Mouse (Mus musculus) hindbrain, embryonic 12.5 days (tissue): Measurements from ENCODE around the gene Grrp1. TPM values are rescaled to one million over a fixed set of nuclear protein-coding genes. Genes with fewer than 3 reads are reported as not detected.

Experiments used
- ATAC-seq: fragments of 200-750 bp; cut with Nextera tagmentation; 2 replicates; pipeline ENCODE4 v1.8.0; 2017; ENCODE audit warnings: moderate TSS enrichment; ENCODE audit not compliant: low FRiP score
- H3K27ac ChIP-seq: fragments of 300-500 bp; sonication (generic); 2 replicates; pipeline ENCODE4 v1.5.1; 2016; ENCODE audit warnings: mild to moderate bottlenecking
- H3K27me3 ChIP-seq: fragments of 300-500 bp; sonication (generic); 2 replicates; pipeline ENCODE4 v1.6.1; 2016; ENCODE audit warnings: mild to moderate bottlenecking
- H3K36me3 ChIP-seq: fragments of 300-500 bp; sonication (generic); 2 replicates; pipeline ENCODE4 v1.6.1; 2016; ENCODE audit warnings: mild to moderate bottlenecking
- H3K4me1 ChIP-seq: fragments of 300-500 bp; sonication (generic); 2 replicates; pipeline ENCODE4 v1.6.1; 2016
- H3K4me2 ChIP-seq: fragments of 300-500 bp; sonication (generic); replicated peaks from 2 replicates; pipeline ENCODE4 v1.6.1; 2016; ENCODE audit warnings: mild to moderate bottlenecking
- H3K4me3 ChIP-seq: fragments of 300-500 bp; sonication (generic); 2 replicates; pipeline ENCODE4 v1.5.1; 2016; ENCODE audit warnings: mild to moderate bottlenecking
- H3K9ac ChIP-seq: fragments of 300-500 bp; sonication (generic); 2 replicates; pipeline ENCODE4 v1.6.1; 2016; ENCODE audit warnings: mild to moderate bottlenecking, moderate library complexity
- H3K9me3 ChIP-seq: fragments of 300-500 bp; sonication (generic); replicated peaks from 2 replicates; pipeline ENCODE4 v1.6.1; 2016; ENCODE audit warnings: mild to moderate bottlenecking
- WGBS: fragments of 180-500 bp; shearing (Covaris S2); methylation state at CpG from one replicate; pipeline ENCODE4 v1.1.7; 2016; 5-methylcytosine and 5-hydroxymethylcytosine counted together
- polyA plus RNA-seq: library from polyadenylated mRNA; unstranded; fragments of >200 nt; fragmentation: Nextera tagmentation; extraction: Ambion mirVana; gene quantifications from 2 replicates; pipeline ENCODE4 v1.2.1, GENCODE M21; 2016

The Grrp1 gene
- polyA plus RNA-seq, 1 experiment from 2014 or later = 8.5 TPM

DNA sequence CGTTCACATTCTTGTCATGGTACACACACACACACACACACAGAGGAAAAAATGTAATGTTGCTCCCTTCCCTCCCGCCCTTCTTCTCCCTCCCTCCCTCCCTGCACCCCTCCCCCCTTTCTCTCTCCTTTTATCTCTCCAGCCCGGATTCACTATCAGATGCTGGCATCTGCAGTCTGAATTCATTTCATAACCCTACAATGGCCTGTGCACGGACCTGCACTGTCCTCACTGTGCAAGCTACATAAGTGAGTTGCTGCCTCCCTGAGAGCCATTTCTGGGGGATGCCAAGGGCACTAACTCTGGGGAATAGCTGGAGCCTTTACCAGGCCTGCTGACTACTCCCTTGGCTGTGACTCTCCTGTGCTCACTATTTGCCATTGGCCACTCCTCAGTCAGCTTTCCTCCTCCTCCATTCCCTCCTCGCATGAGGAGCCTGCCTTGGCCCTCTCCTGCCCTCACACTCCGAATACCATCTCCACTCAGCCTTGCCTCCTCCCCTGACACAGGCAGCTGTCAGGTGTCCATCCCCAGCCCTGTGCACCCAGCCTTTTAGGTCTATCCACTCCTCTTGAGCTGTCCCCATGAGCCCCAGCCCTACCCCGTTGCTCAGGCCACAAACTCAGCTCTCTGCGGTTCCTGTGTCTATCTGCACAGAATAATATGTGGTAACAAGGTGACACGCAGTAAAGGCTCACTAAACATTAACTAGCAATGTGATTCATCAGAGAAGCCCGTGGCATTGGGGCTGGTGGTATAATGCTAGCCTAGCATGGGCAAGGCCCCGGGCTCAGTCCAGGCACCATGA is 30.9 kb downstream of the Grrp1 start:
- Histone ChIP-seq H3K27me3 (0 out of 2 replicates have a peak, but pooled peaks cover 2% of the 10 kb centered on the region), H3K9ac (no peak overlapping the region), H3K4me3 (no peak overlapping the region), H3K27ac (no peak overlapping the region), H3K9me3 (no peaks in the 10 kb centered on the region), H3K4me1 (no peaks in the 10 kb centered on the region), H3K36me3 (no peaks in the 10 kb centered on the region), H3K4me2 (no peak overlapping the region)
- WGBS = 59% methylated on average over 11 of the region's 11 CpGs
- no peak for ATAC-seq

DNA sequence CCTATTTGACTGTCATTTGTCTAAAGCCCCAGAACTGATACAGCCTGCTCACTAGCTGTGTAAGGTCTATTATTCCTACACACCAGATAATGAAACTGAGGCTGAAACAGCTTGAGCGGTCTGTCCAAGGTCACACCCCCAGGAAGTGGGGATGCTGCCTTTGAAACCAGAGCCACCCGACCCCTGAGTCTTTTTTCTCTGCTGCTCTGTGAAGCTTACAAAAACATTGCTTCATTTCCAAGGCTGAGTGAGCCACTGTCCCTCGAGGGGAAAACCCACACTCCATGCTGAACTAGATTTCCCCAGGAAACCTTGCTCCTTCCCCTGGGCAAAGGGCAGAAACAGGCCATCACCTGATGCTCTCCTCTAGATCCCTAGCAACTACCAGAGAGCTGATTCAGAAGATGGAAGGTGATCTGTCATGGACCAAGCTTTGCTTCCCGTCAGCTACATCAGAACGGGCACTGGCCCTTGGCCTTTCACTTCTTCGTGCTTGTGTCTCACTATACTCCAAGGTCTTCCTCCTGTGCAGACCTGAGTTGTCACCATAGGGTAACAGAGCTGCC is 47.3 kb downstream of the Grrp1 start:
- 63% methylated on average over 6 of the region's 6 CpGs for WGBS
- Histone ChIP-seq H3K4me3 (no peak overlapping the region), H3K9ac (no peak overlapping the region), H3K4me2 (no peak overlapping the region), H3K9me3 (no peaks in the 10 kb centered on the region), H3K4me1 (no peaks in the 10 kb centered on the region), H3K36me3 (no peaks in the 10 kb centered on the region), H3K27me3 (no peaks in the 10 kb centered on the region), H3K27ac (no peak overlapping the region)
- no peak for ATAC-seq

GRCm38 (mm10) chr4:134203340-134203896 is 50.5 kb downstream of the Grrp1 start:
- Histone ChIP-seq H3K27ac (no peak overlapping the region), H3K4me3 (no peak overlapping the region), H3K9ac (no peak overlapping the region), H3K9me3 (no peaks in the 10 kb centered on the region), H3K4me1 (no peaks in the 10 kb centered on the region), H3K36me3 (no peaks in the 10 kb centered on the region), H3K27me3 (no peaks in the 10 kb centered on the region), H3K4me2 (no peak overlapping the region)
- ATAC-seq = no peak
- 87% methylated on average over 17 of the region's 17 CpGs for WGBS

- Histone ChIP-seq H3K9me3 (no peaks in the 10 kb centered on the region), H3K9ac (no peak within 1 kb of the TSS), H3K4me3 (no peak within 1 kb of the TSS), H3K27ac (no peak within 1 kb of the TSS), H3K4me1 (no peaks in the 10 kb centered on the region), H3K36me3 (no peaks in the 10 kb centered on the region), H3K27me3 (no peaks in the 10 kb centered on the region), H3K4me2 (no peak within 1 kb of the TSS)
- ATAC-seq = no peak
- 88% methylated on average over 4 of the region's 4 CpGs for WGBS
Measured at GRCm38 (mm10) chr4:134202904-134203303, 51.0 kb downstream of the Grrp1 start, which contains the start of gene Gm7534. Gene Gm7534, minus strand, starts transcription at chr4:134203004.

Other genes starting within 250 kb of the Grrp1 start
- gene Lin28a, start 235.3 kb downstream of the Grrp1 start, polyA plus RNA-seq = 1.4 TPM in 2 replicates
- not detected in 2 replicates for gene Zfp683, start 200.3 kb downstream of the Grrp1 start, polyA plus RNA-seq
- gene Crybg2, start 193.3 kb downstream of the Grrp1 start, polyA plus RNA-seq = 2.3 and 2.5 TPM in 2 replicates
- gene Cd52, start 159.0 kb downstream of the Grrp1 start, polyA plus RNA-seq = 4.8 and 5.0 TPM in 2 replicates
- 11.6 and 13.4 TPM in 2 replicates for gene Ubxn11, start 151.5 kb downstream of the Grrp1 start, polyA plus RNA-seq
- 333 and 369 TPM in 2 replicates for gene Sh3bgrl3, start 125.3 kb downstream of the Grrp1 start, polyA plus RNA-seq
- 28.1 and 30.4 TPM in 2 replicates for gene Cep85, start 67.0 kb downstream of the Grrp1 start, polyA plus RNA-seq
- gene Gm7534, start 51.1 kb downstream of the Grrp1 start, polyA plus RNA-seq = not detected in 2 replicates
- not detected in 2 replicates for gene Catsper4, start 26.7 kb downstream of the Grrp1 start, polyA plus RNA-seq
- gene Cnksr1, start 15.7 kb downstream of the Grrp1 start, polyA plus RNA-seq = 0.46 and 1.3 TPM in 2 replicates
- 0.31 and 0.66 TPM in 2 replicates for gene E130218I03Rik, start 10.4 kb downstream of the Grrp1 start, polyA plus RNA-seq
- gene Zfp593, start 8.5 kb downstream of the Grrp1 start, polyA plus RNA-seq = 18.3 TPM in 2 replicates
- gene Gm30191, start 7.2 kb downstream of the Grrp1 start, polyA plus RNA-seq = 0.35 and 0.39 TPM in 2 replicates
- gene Pdik1l, start 33.8 kb upstream of the Grrp1 start, polyA plus RNA-seq = 30.8 and 32.5 TPM in 2 replicates
- 0.54 and 1.6 TPM in 2 replicates for gene Trim63, start 61.0 kb upstream of the Grrp1 start, polyA plus RNA-seq
- gene Slc30a2, start 89.1 kb upstream of the Grrp1 start, polyA plus RNA-seq = not detected in 2 replicates
- 1.2 and 1.7 TPM in 2 replicates for gene Extl1, start 129.7 kb upstream of the Grrp1 start, polyA plus RNA-seq
- 9.2 and 10.7 TPM in 2 replicates for gene Pafah2, start 142.2 kb upstream of the Grrp1 start, polyA plus RNA-seq
- gene Stmn1, start 214.2 kb upstream of the Grrp1 start, polyA plus RNA-seq = 4,582 and 4,772 TPM in 2 replicates
- 9.7 and 9.8 TPM in 2 replicates for gene Paqr7, start 242.6 kb upstream of the Grrp1 start, polyA plus RNA-seq